9 mouse cellular contexts compared by ENCODE assay signal in the genomic region with DNA sequence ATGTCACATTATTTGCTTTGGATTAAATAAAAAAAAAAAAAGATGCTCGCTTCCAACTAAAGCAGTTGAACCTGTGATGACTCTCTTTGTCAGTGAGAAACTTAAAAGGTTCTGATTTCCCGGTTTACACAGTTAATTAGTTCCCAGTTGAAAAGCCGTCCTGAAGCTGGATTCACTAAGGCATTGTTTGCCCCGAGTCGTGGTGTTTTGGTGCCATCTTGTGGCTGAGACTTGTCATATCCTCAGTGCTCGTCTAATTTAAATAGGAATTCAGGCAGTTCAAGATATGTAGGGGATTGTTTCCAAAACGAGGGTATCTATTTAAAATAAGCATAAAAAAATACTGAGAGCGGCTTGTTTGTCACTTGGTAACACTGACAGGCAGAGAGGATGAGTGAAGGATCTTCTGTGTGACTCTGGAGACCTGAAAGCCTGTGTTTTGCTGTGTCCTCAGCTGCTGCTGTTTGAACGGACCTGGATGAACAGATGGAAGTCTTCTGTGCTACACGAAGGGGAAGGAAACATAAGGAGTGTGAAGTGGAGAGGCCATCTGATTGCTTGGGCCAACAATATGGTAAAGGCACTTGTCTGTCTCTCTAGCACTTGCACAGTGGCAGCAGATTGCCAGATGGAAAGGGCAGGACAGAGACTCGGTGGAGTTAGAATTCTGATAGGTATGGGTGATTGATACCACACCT.
DNase-seq lines count a peak whose midpoint lies in the region; ATAC-seq and TF ChIP-seq lines count a peak whose summit lies in the region.
"Had no signal": no experiment of that assay in that cellular context is flagged by ENCODE, and none has a peak within 500 bp of the region (broad histone marks: within the 10 kb centered on the region; RNA-seq: fewer than 3 reads in every experiment).

No protein-coding gene starts in this region.

- no peak overlapping the region for H3K9ac ChIP-seq in intestine, postnatal 0 days (ENCODE audit: low read depth, low read length)
- H3K9ac ChIP-seq in midbrain, postnatal 0 days (replicated peaks; ENCODE audit: low read length, poor library complexity, severe bottlenecking), result no peak overlapping the region
- H3K9ac ChIP-seq in stomach, embryonic 14.5 days (replicated peaks; ENCODE audit: low read depth, low read length), result no peak overlapping the region

- ATAC-seq in frontal cortex, adult (ENCODE audit: low TSS enrichment), result peak; percentile 93
- ATAC-seq in intestine, postnatal 0 days, result peak; percentile 41; the same call in 1 of the 2 replicates
- ATAC-seq in midbrain, postnatal 0 days (ENCODE audit: low FRiP score), result peak; percentile 88
- peak; percentile 77; the same call in 1 of the 2 replicates for ATAC-seq in stomach, embryonic 14.5 days (ENCODE audit: insufficient number of reproducible peaks, insufficient read depth, low FRiP score, low read depth)

- no peaks in the 10 kb centered on the region for H3K9me3 ChIP-seq in intestine, postnatal 0 days (ENCODE audit: control insufficient read depth)
- no peaks in the 10 kb centered on the region for H3K9me3 ChIP-seq in midbrain, postnatal 0 days (ENCODE audit: low read length)
- H3K9me3 ChIP-seq in stomach, embryonic 14.5 days (ENCODE audit: control insufficient read depth, low read depth, low read length), result no peaks in the 10 kb centered on the region

- H3K27ac ChIP-seq in intestine, postnatal 0 days (ENCODE audit: low read depth, low read length), result no peak overlapping the region
- H3K27ac ChIP-seq in midbrain, postnatal 0 days (ENCODE audit: low read depth, low read length), result no peak overlapping the region
- no peak overlapping the region for H3K27ac ChIP-seq in stomach, embryonic 14.5 days (ENCODE audit: low read length)

- peak; percentile 56 for DNase-seq in urinary bladder, postnatal 14 days (ENCODE audit: low spot score)
- no peak for DNase-seq in urinary bladder, postnatal 10 days (ENCODE audit: low spot score)
- peak; percentile 77 for DNase-seq in cerebellum, adult 9-10 months
- DNase-seq in left cerebral cortex, postnatal 4 days, result peak; percentile 78
- peak; percentile 92 for DNase-seq in midbrain, postnatal 0 days (ENCODE audit: low spot score)

- intact Hi-C loops in left cerebral cortex, postnatal 4 days (cut with DNase I), result loop anchor here (2.0 to 10.0 kb wide), 4 partner anchors 527 to 975 kb away; no protein-coding TSS in a partner anchor

- WGBS in intestine, postnatal 0 days, result 20% methylated on average over 11 of the region's 11 CpGs
- 18% methylated on average over 11 of the region's 11 CpGs for WGBS in midbrain, postnatal 0 days
- WGBS in stomach, embryonic 14.5 days, result 16% methylated on average over 11 of the region's 11 CpGs

- H3K4me1 ChIP-seq in intestine, postnatal 0 days (replicated peaks; ENCODE audit: control insufficient read depth, insufficient read depth, low read length), result no peaks in the 10 kb centered on the region
- no peaks in the 10 kb centered on the region for H3K4me1 ChIP-seq in midbrain, postnatal 0 days (ENCODE audit: insufficient read depth, low read length)
- no peaks in the 10 kb centered on the region for H3K4me1 ChIP-seq in stomach, embryonic 14.5 days (ENCODE audit: control insufficient read depth, insufficient read depth, low read length)

- H3K27me3 ChIP-seq in intestine, postnatal 0 days (replicated peaks; ENCODE audit: control insufficient read depth, insufficient read depth, low read length), result no peaks in the 10 kb centered on the region
- no peaks in the 10 kb centered on the region for H3K27me3 ChIP-seq in midbrain, postnatal 0 days (ENCODE audit: insufficient read depth, low read length)
- H3K27me3 ChIP-seq in stomach, embryonic 14.5 days (ENCODE audit: control insufficient read depth, insufficient read depth, low read length), result no peaks in the 10 kb centered on the region

- TF ChIP-seq CTCF in intestine, postnatal 0 days (IDR thresholded peaks at IDR 0.05; ENCODE audit: low read depth), result peak; percentile 93
- TF ChIP-seq CTCF in midbrain, postnatal 0 days (IDR thresholded peaks at IDR 0.05), result peak; percentile 97

- no peak overlapping the region for H3K4me3 ChIP-seq in intestine, postnatal 0 days (ENCODE audit: low read depth, low read length)
- H3K4me3 ChIP-seq in midbrain, postnatal 0 days (ENCODE audit: low read depth, low read length), result no peak overlapping the region
- H3K4me3 ChIP-seq in stomach, embryonic 14.5 days (ENCODE audit: low read depth, low read length), result no peak overlapping the region
- H3K4me3 ChIP-seq: erythroblast, embryonic 14.5 days had no signal

- H3K36me3 ChIP-seq in intestine, postnatal 0 days (ENCODE audit: control insufficient read depth, insufficient read depth), result peaks cover 18% of the 10 kb centered on the region; the same call in 1 of the 2 replicates
- H3K36me3 ChIP-seq in midbrain, postnatal 0 days (ENCODE audit: insufficient read depth, low read length), result peaks cover 22% of the 10 kb centered on the region; the same call in 1 of the 2 replicates
- peaks cover 8% of the 10 kb centered on the region; the same call in 1 of the 2 replicates for H3K36me3 ChIP-seq in stomach, embryonic 14.5 days (ENCODE audit: control insufficient read depth, insufficient read depth, low read length)

- H3K4me2 ChIP-seq in intestine, postnatal 0 days (replicated peaks; ENCODE audit: low read depth), result no peak overlapping the region
- H3K4me2 ChIP-seq in midbrain, postnatal 0 days (ENCODE audit: low read depth, low read length, poor library complexity, severe bottlenecking), result no peak overlapping the region
- H3K4me2 ChIP-seq in stomach, embryonic 14.5 days (replicated peaks; ENCODE audit: low read depth, low read length), result no peak overlapping the region

Comparison
In these comparisons a context has a peak if more than half of its experiments do, and no peak if none do; other contexts are left out.
1. ATAC-seq: peak in every context shown above with its lines; median percentile 93 in frontal cortex, adult; 88 in midbrain, postnatal 0 days; 77 in stomach, embryonic 14.5 days; 41 in intestine, postnatal 0 days.